Mouse (Mus musculus): ENCODE results near the gene Arhgap20. TPM values are rescaled to one million over a fixed set of nuclear protein-coding genes. Genes with fewer than 3 reads are reported as not detected.

The Arhgap20 gene
- polyA plus RNA-seq, 1 experiment from 2014 or later: 0.69 TPM

GRCm38 (mm10) chr9:51892921-51893320 is 127.8 kb downstream of the Arhgap20 start:
- 83% methylated on average over 1 of the region's 1 CpGs for WGBS
- DNase-seq (ENCODE audit: low spot score): no peak
- no peaks in the 10 kb centered on the region for H3K36me3 ChIP-seq
- no peaks in the 10 kb centered on the region for H3K9me3 ChIP-seq
- H3K4me1 ChIP-seq: no peaks in the 10 kb centered on the region
- H3K27me3 ChIP-seq (ENCODE audit: insufficient read depth, poor library complexity, severe bottlenecking): no peaks in the 10 kb centered on the region
- no peak overlapping the region for H3K27ac ChIP-seq
- no peak overlapping the region for H3K4me3 ChIP-seq

Other genes with a start within 250 kb of the Arhgap20 start
- gene Fdx1, start 198.2 kb downstream of the Arhgap20 start, polyA plus RNA-seq (2016; fragmentation: Nextera tagmentation; extraction: Ambion mirVana): 70.3 and 96.3 TPM in 2 replicates